33 mouse cellular contexts compared by ENCODE assay signal in genomic region chr7:135010997-135011396, GRCm38 (mm10).
"Had no signal": no experiment of that assay in that cellular context is flagged by ENCODE, and none has a peak within 500 bp of the region (broad histone marks: within the 10 kb centered on the region; RNA-seq: fewer than 3 reads in every experiment).

No protein-coding gene starts in this region.

- DNase-seq: heart, postnatal 10 days; heart, postnatal 14 days; heart, postnatal 4 days; kidney, adult 11 months; kidney, adult 18-20 months; kidney, adult 2 months; kidney, adult 8-10 months; kidney, adult 9 months; kidney, postnatal 10 days; kidney, postnatal 14 days; kidney, postnatal 36 days; kidney, postnatal 4 days; layer of hippocampus, adult 9-11 months; layer of hippocampus, postnatal 36 days had no signal

- H3K27me3 ChIP-seq: heart, embryonic 12.5 days; heart, embryonic 13.5 days; heart, embryonic 15.5 days; hindbrain, embryonic 12.5 days; hindbrain, embryonic 13.5 days; hindbrain, embryonic 15.5 days; intestine, embryonic 15.5 days; kidney, embryonic 15.5 days had no signal

- H3K4me3 ChIP-seq: heart, embryonic 12.5 days; heart, embryonic 13.5 days; heart, embryonic 15.5 days; hindbrain, embryonic 10.5 days; hindbrain, embryonic 12.5 days; hindbrain, embryonic 13.5 days; hindbrain, embryonic 15.5 days; intestine, embryonic 15.5 days; kidney, embryonic 15.5 days; layer of hippocampus, adult 2 months; left cerebral cortex, adult 2 months had no signal

- H3K4me2 ChIP-seq: heart, embryonic 11.5 days; heart, embryonic 12.5 days; heart, embryonic 13.5 days; heart, embryonic 15.5 days; hindbrain, embryonic 12.5 days; hindbrain, embryonic 13.5 days; hindbrain, embryonic 14.5 days; hindbrain, embryonic 15.5 days; intestine, embryonic 15.5 days; kidney, embryonic 15.5 days had no signal

- H3K9ac ChIP-seq: heart, embryonic 12.5 days; heart, embryonic 13.5 days; heart, embryonic 15.5 days; hindbrain, embryonic 12.5 days; hindbrain, embryonic 13.5 days; hindbrain, embryonic 14.5 days; hindbrain, embryonic 15.5 days; intestine, embryonic 15.5 days; kidney, embryonic 15.5 days had no signal

- ATAC-seq: hindbrain, embryonic 16.5 days; hindbrain, postnatal 0 days; inflammation-experienced regulatory T-cells, adult 6 months; intestine, embryonic 15.5 days; intestine, embryonic 16.5 days; intestine, postnatal 0 days had no signal

- H3K4me1 ChIP-seq: heart, embryonic 12.5 days; heart, embryonic 13.5 days; heart, embryonic 15.5 days; hindbrain, embryonic 12.5 days; hindbrain, embryonic 13.5 days; hindbrain, embryonic 15.5 days; intestine, embryonic 15.5 days had no signal

- H3K9me3 ChIP-seq: heart, embryonic 12.5 days; heart, embryonic 13.5 days; heart, embryonic 15.5 days; hindbrain, embryonic 10.5 days; hindbrain, embryonic 12.5 days; hindbrain, embryonic 13.5 days; hindbrain, embryonic 15.5 days; intestine, embryonic 15.5 days; kidney, embryonic 15.5 days had no signal

- H3K27ac ChIP-seq: heart, embryonic 13.5 days; heart, embryonic 15.5 days; hindbrain, embryonic 10.5 days; hindbrain, embryonic 12.5 days; hindbrain, embryonic 13.5 days; hindbrain, embryonic 14.5 days; hindbrain, embryonic 15.5 days; hindbrain, postnatal 0 days; intestine, embryonic 15.5 days; kidney, embryonic 15.5 days; kidney, postnatal 0 days; layer of hippocampus, adult 2 months; left cerebral cortex, adult 2 months had no signal

- H3K36me3 ChIP-seq: heart, embryonic 12.5 days; heart, embryonic 13.5 days; heart, embryonic 15.5 days; hindbrain, embryonic 10.5 days; hindbrain, embryonic 12.5 days; hindbrain, embryonic 13.5 days; hindbrain, embryonic 15.5 days; intestine, embryonic 15.5 days; kidney, embryonic 15.5 days had no signal
